Comparison of ENCODE assay signal across 24 mouse cellular contexts in the genomic region with DNA sequence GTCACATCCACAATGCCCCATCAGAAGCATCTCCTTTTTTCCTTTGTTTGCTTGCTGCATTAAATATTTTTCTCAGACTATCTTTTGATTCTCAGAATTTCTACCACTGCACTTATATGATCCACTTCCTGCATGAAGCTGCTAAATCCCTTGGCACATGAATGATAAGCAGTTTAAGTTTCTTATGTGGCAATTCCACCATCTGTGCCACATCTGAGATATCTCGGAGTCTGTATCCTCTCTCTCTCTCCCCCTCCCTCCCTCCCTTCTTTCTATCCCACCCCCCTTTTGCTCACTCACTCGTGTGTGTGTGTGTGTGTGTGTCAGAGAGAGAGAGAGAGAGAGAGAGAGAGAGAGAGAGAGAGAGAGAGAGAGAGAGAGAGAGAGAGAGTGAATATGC. TPM values are rescaled to one million over a fixed set of nuclear protein-coding genes. Genes with fewer than 3 reads are reported as not detected.
DNase-seq lines count a peak whose midpoint lies in the region; ATAC-seq and TF ChIP-seq lines count a peak whose summit lies in the region.
"Had no signal": no experiment of that assay in that cellular context is flagged by ENCODE, and none has a peak within 500 bp of the region (broad histone marks: within the 10 kb centered on the region; RNA-seq: fewer than 3 reads in every experiment).

No protein-coding gene starts in this region.

- H3K4me2 ChIP-seq in forebrain, embryonic 14.5 days (ENCODE audit: low read length) = no peak overlapping the region
- no peak overlapping the region for H3K4me2 ChIP-seq in forebrain, embryonic 12.5 days
- no peak overlapping the region for H3K4me2 ChIP-seq in forebrain, embryonic 16.5 days (ENCODE audit: low read length)
- H3K4me2 ChIP-seq in forebrain, embryonic 11.5 days (ENCODE audit: low read depth, low read length, severe bottlenecking) = no peak overlapping the region
- H3K4me2 ChIP-seq: embryonic facial prominence, embryonic 13.5 days; embryonic facial prominence, embryonic 15.5 days had no signal

- ATAC-seq in forebrain, embryonic 14.5 days = no peak; the same call in 1 of the 2 replicates
- ATAC-seq in forebrain, embryonic 12.5 days (ENCODE audit: low FRiP score) = no peak
- no peak for ATAC-seq in forebrain, embryonic 16.5 days
- ATAC-seq in forebrain, embryonic 11.5 days (replicated peaks; ENCODE audit: low FRiP score) = no peak
- ATAC-seq: activated CD4-positive, CD25-positive, alpha-beta regulatory T cell, adult 4 months; CD4-positive, CD25-positive, alpha-beta regulatory T cell, adult 4 months; Patski had no signal

- no peaks in the 10 kb centered on the region for H3K27me3 ChIP-seq in forebrain, embryonic 14.5 days (replicated peaks; ENCODE audit: control insufficient read depth, insufficient read depth, low read length)
- no peaks in the 10 kb centered on the region for H3K27me3 ChIP-seq in forebrain, embryonic 12.5 days
- no peaks in the 10 kb centered on the region for H3K27me3 ChIP-seq in forebrain, embryonic 16.5 days (replicated peaks; ENCODE audit: control insufficient read depth, insufficient read depth, low read length)
- H3K27me3 ChIP-seq in forebrain, embryonic 11.5 days (ENCODE audit: control insufficient read depth, insufficient read depth, low read length) = no peaks in the 10 kb centered on the region
- H3K27me3 ChIP-seq: CH12.LX; embryonic facial prominence, embryonic 13.5 days; embryonic facial prominence, embryonic 15.5 days had no signal

- WGBS in forebrain, embryonic 14.5 days = 32% methylated on average over 2 of the region's 2 CpGs
- WGBS in forebrain, embryonic 12.5 days = 60% methylated on average over 1 of the region's 2 CpGs
- 26% methylated on average over 2 of the region's 2 CpGs for WGBS in forebrain, embryonic 16.5 days
- WGBS in forebrain, embryonic 11.5 days = 48% methylated on average over 2 of the region's 2 CpGs

- no peak overlapping the region for H3K9ac ChIP-seq in forebrain, embryonic 14.5 days (ENCODE audit: low read length)
- H3K9ac ChIP-seq in forebrain, embryonic 12.5 days = no peak overlapping the region
- no peak overlapping the region for H3K9ac ChIP-seq in forebrain, embryonic 16.5 days (replicated peaks; ENCODE audit: low read depth, low read length)
- H3K9ac ChIP-seq in forebrain, embryonic 11.5 days (ENCODE audit: low read length) = no peak overlapping the region
- H3K9ac ChIP-seq: embryonic facial prominence, embryonic 13.5 days; embryonic facial prominence, embryonic 15.5 days had no signal

- H3K4me3 ChIP-seq in forebrain, embryonic 14.5 days (ENCODE audit: low read depth, low read length) = no peak overlapping the region
- H3K4me3 ChIP-seq in forebrain, embryonic 12.5 days (replicated peaks) = no peak overlapping the region
- no peak overlapping the region for H3K4me3 ChIP-seq in forebrain, embryonic 16.5 days (replicated peaks; ENCODE audit: low read length)
- no peak overlapping the region for H3K4me3 ChIP-seq in forebrain, embryonic 11.5 days (ENCODE audit: low read depth, low read length)
- H3K4me3 ChIP-seq: embryonic facial prominence, embryonic 13.5 days; embryonic facial prominence, embryonic 15.5 days; erythroblast, embryonic 14.5 days had no signal

- peak; percentile 61 for DNase-seq in forebrain, embryonic 14.5 days (ENCODE audit: low spot score)
- DNase-seq in forebrain, embryonic 11.5 days (ENCODE audit: low spot score) = no peak
- DNase-seq in brain, embryonic 14.5 days (ENCODE audit: low read depth) = peak; percentile 68
- DNase-seq: adrenal gland, adult 8-10 months; adrenal gland, postnatal 14 days; adrenal gland, postnatal 36 days; B cell, adult 2 months; cerebellum, adult 11 months; cerebellum, adult 18-20 months; cerebellum, adult 8-10 months; cerebellum, adult 9-11 months; cerebellum, postnatal 14 days; cerebellum, postnatal 36 days; embryo, embryonic 11 days had no signal

- no peak overlapping the region for H3K27ac ChIP-seq in forebrain, embryonic 14.5 days (ENCODE audit: low read depth, low read length)
- H3K27ac ChIP-seq in forebrain, embryonic 12.5 days = no peak overlapping the region
- 0 out of 2 replicates have a peak overlapping the region, but pooled peaks have one; percentile 1 for H3K27ac ChIP-seq in forebrain, embryonic 16.5 days (ENCODE audit: low read length)
- H3K27ac ChIP-seq in forebrain, embryonic 11.5 days (ENCODE audit: low read depth, low read length) = no peak overlapping the region
- H3K27ac ChIP-seq: embryonic facial prominence, embryonic 13.5 days; embryonic facial prominence, embryonic 15.5 days had no signal

- no peak for TF ChIP-seq CTCF in brain, embryonic 14.5 days (IDR thresholded peaks at IDR 0.05; ENCODE audit: borderline replicate concordance, extremely low read depth, insufficient read depth, insufficient read length)

- H3K36me3 ChIP-seq in forebrain, embryonic 14.5 days (ENCODE audit: control insufficient read depth, insufficient read depth, low read length) = no peaks in the 10 kb centered on the region
- H3K36me3 ChIP-seq in forebrain, embryonic 12.5 days (replicated peaks) = no peaks in the 10 kb centered on the region
- no peaks in the 10 kb centered on the region for H3K36me3 ChIP-seq in forebrain, embryonic 16.5 days (ENCODE audit: control insufficient read depth, insufficient read depth)
- no peaks in the 10 kb centered on the region for H3K36me3 ChIP-seq in forebrain, embryonic 11.5 days (ENCODE audit: control insufficient read depth, insufficient read depth, low read length)
- H3K36me3 ChIP-seq: embryonic facial prominence, embryonic 13.5 days; embryonic facial prominence, embryonic 15.5 days; G1E had no signal

- H3K4me1 ChIP-seq in forebrain, embryonic 14.5 days (ENCODE audit: control insufficient read depth, insufficient read depth, low read length) = peaks cover 5% of the 10 kb centered on the region
- no peaks in the 10 kb centered on the region; the same call in 1 of the 2 replicates for H3K4me1 ChIP-seq in forebrain, embryonic 12.5 days
- H3K4me1 ChIP-seq in forebrain, embryonic 16.5 days (replicated peaks; ENCODE audit: control insufficient read depth, insufficient read depth, low read length) = peaks cover 12% of the 10 kb centered on the region
- H3K4me1 ChIP-seq in forebrain, embryonic 11.5 days (replicated peaks; ENCODE audit: control insufficient read depth, insufficient read depth, low read length) = no peaks in the 10 kb centered on the region
- H3K4me1 ChIP-seq: embryonic facial prominence, embryonic 13.5 days; embryonic facial prominence, embryonic 15.5 days had no signal

- H3K9me3 ChIP-seq in forebrain, embryonic 14.5 days (replicated peaks; ENCODE audit: control insufficient read depth, low read length) = no peaks in the 10 kb centered on the region
- H3K9me3 ChIP-seq in forebrain, embryonic 12.5 days = no peaks in the 10 kb centered on the region
- H3K9me3 ChIP-seq in forebrain, embryonic 16.5 days (ENCODE audit: control insufficient read depth, low read length) = no peaks in the 10 kb centered on the region
- no peaks in the 10 kb centered on the region for H3K9me3 ChIP-seq in forebrain, embryonic 11.5 days (ENCODE audit: control insufficient read depth, low read length)
- H3K9me3 ChIP-seq: embryonic facial prominence, embryonic 13.5 days; embryonic facial prominence, embryonic 15.5 days; G1E had no signal

- TF ChIP-seq POLR2A in brain, embryonic 14.5 days (IDR thresholded peaks at IDR 0.05; ENCODE audit: borderline replicate concordance, extremely low read depth, insufficient read depth, insufficient read length, poor library complexity, severe bottlenecking) = no peak

RNA-seq across cellular contexts. Expression of a gene that starts 10.1 kb away (rescaled TPM):
- polyA plus RNA-seq in forebrain, embryonic 14.5 days (2014; fragmentation: Nextera tagmentation; extraction: Ambion mirVana) = 64.8 and 69.6 TPM in 2 replicates
- 68.5 and 71.0 TPM in 2 replicates for polyA plus RNA-seq in forebrain, embryonic 12.5 days (2016; fragmentation: Nextera tagmentation; extraction: Ambion mirVana)
- 54.2 and 58.2 TPM in 2 replicates for polyA plus RNA-seq in forebrain, embryonic 16.5 days (2015; fragmentation: Nextera tagmentation; extraction: Ambion mirVana)
- polyA plus RNA-seq in forebrain, embryonic 11.5 days (2014; fragmentation: Nextera tagmentation; extraction: Ambion mirVana) = 79.0 and 84.6 TPM in 2 replicates
- polyA plus RNA-seq in brain, embryonic 14.5 days (2012; rRNA removed) = 38.6 and 46.8 TPM in 2 replicates
